Mouse (Mus musculus) midbrain, embryonic 14.5 days (tissue): ENCODE measurements around the gene Cgas. TPM values are rescaled to one million over a fixed set of nuclear protein-coding genes. Genes with fewer than 3 reads are reported as not detected.

Experiments
- ATAC-seq: fragments of 200-750 bp; cut with Nextera tagmentation; 2 replicates; pipeline ENCODE4 v1.8.0; 2017; ENCODE audit warnings: moderate number of reproducible peaks, moderate library complexity; ENCODE audit not compliant: low FRiP score, low TSS enrichment
- DNase-seq: peaks from one replicate; pipeline ENCODE4 v3.0.0-alpha.2; 2015
- H3K27ac ChIP-seq: fragments of 300-500 bp; sonication (generic); replicated peaks from 2 replicates; pipeline ENCODE4 v1.5.1; 2014; ENCODE audit warnings: mild to moderate bottlenecking, low read depth, low read length, moderate library complexity
- H3K27me3 ChIP-seq: fragments of 300-500 bp; sonication (generic); 2 replicates; pipeline ENCODE4 v1.6.1; 2014; ENCODE audit warnings: low read length, control low read depth, mixed read lengths; ENCODE audit not compliant: control insufficient read depth, insufficient read depth
- H3K36me3 ChIP-seq: fragments of 300-500 bp; sonication (generic); 2 replicates; pipeline ENCODE4 v1.6.1; 2014; ENCODE audit warnings: low read length, control low read depth; ENCODE audit not compliant: control insufficient read depth, insufficient read depth
- H3K4me1 ChIP-seq: fragments of 300-500 bp; sonication (generic); 2 replicates; pipeline ENCODE4 v1.6.1; 2014; ENCODE audit warnings: mild to moderate bottlenecking, antibody characterized with exemption, low read length, control low read depth; ENCODE audit not compliant: control insufficient read depth, insufficient read depth
- H3K4me2 ChIP-seq: fragments of 300-500 bp; sonication (generic); 2 replicates; pipeline ENCODE4 v1.6.1; 2014; ENCODE audit warnings: mild to moderate bottlenecking, low read length, moderate library complexity
- H3K4me3 ChIP-seq: fragments of 300-500 bp; sonication (generic); replicated peaks from 2 replicates; pipeline ENCODE4 v1.5.1; 2014; ENCODE audit warnings: low read depth, low read length
- H3K9ac ChIP-seq: fragments of 300-500 bp; sonication (generic); replicated peaks from 2 replicates; pipeline ENCODE4 v1.6.1; 2014; ENCODE audit warnings: mild to moderate bottlenecking, low read length, moderate library complexity
- H3K9me3 ChIP-seq: fragments of 300-500 bp; sonication (generic); 2 replicates; pipeline ENCODE4 v1.6.1; 2016; ENCODE audit warnings: low read length, control low read depth, mixed read lengths; ENCODE audit not compliant: control insufficient read depth
- WGBS: fragments of 180-500 bp; shearing (Covaris S2); extraction: QIAGEN DNeasy Blood & Tissue Kit; methylation state at CpG from one replicate; pipeline ENCODE4 v1.1.7; 2014; 5-methylcytosine and 5-hydroxymethylcytosine counted together
- microRNA-seq: library from miRNA; unstranded; fragments of <30 nt; microRNA quantifications from one replicate; pipeline ENCODE4, GENCODE M21; 2016
- polyA plus RNA-seq: library from polyadenylated mRNA; unstranded; fragments of >200 nt; fragmentation: Nextera tagmentation; extraction: Ambion mirVana; gene quantifications from 2 replicates; pipeline ENCODE4 v1.2.1, GENCODE M21; 2014

Gene Cgas
- polyA plus RNA-seq, 1 experiment from 2014 or later: 0.58 TPM

DNA sequence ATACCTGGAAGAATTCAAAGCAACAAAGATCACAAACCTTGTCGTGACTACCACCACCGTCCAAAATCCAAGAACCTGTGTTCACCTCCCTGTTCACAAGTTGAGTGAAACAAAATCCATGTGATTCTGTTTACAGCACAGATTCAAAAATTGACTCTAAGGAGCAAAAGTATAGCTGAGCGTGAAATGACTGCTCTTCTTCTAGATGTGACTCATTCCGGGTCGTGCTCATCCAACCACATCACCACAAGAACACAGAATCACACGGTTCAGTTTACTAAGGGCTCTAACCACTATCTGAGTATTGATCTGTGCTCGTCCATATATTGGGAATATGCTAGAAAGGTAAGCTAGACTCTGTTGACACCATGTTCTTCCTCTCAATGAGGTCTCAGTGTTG lies 56.1 kb downstream of the Cgas start:
- Histone ChIP-seq H3K9me3 (no peaks in the 10 kb centered on the region), H3K36me3 (no peaks in the 10 kb centered on the region), H3K27ac (no peak overlapping the region), H3K9ac (no peak overlapping the region), H3K27me3 (no peaks in the 10 kb centered on the region), H3K4me1 (no peaks in the 10 kb centered on the region), H3K4me2 (no peak overlapping the region), H3K4me3 (no peak overlapping the region)
- ATAC-seq (no peak), DNase-seq (no peak)
- WGBS: 92% methylated on average over 7 of the region's 7 CpGs

DNA sequence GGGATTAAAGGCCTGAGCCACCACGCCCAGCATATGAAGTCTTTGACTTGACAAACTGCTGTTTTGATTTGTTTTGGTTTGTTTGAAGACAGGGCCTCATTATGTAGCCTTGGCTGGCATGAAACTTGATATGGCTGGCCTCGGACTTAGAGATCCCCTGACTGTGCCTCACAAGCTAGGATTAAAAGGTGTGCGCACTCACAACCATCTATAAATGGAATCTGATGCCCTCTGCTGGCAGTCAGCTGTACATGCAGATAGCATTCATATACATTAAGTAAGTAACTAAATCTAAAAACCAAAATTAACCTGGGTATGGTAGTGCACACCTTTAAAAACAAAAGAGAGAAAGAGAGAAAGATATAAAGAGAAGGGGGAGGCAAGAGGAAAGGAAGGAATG lies 57.1 kb downstream of the Cgas start:
- no peak for ATAC-seq
- Histone ChIP-seq H3K27me3 (no peaks in the 10 kb centered on the region), H3K9me3 (no peaks in the 10 kb centered on the region), H3K9ac (no peak overlapping the region), H3K4me1 (no peaks in the 10 kb centered on the region), H3K4me3 (no peak overlapping the region), H3K4me2 (no peak overlapping the region), H3K27ac (no peak overlapping the region), H3K36me3 (no peaks in the 10 kb centered on the region)
- peak; percentile 27 for DNase-seq
- WGBS: 57% methylated on average over 3 of the region's 3 CpGs

Small RNAs within 50 kb of the gene (microRNA-seq; reads per million reads assigned to microRNA genes)
- gene Gm26377: not detected

Other genes starting within 250 kb of the Cgas start
- not detected in 2 replicates for gene Gsta1, start 212.6 kb downstream of the Cgas start, polyA plus RNA-seq
- not detected in 2 replicates for gene Gm3776, start 186.1 kb downstream of the Cgas start, polyA plus RNA-seq
- not detected in 2 replicates for gene Gm10639, start 153.3 kb downstream of the Cgas start, polyA plus RNA-seq
- gene Omt2a, start 128.4 kb downstream of the Cgas start, polyA plus RNA-seq: not detected in 2 replicates
- gene Omt2b, start 115.6 kb downstream of the Cgas start, polyA plus RNA-seq: not detected in 2 replicates
- not detected in 2 replicates for gene Gsta2, start 87.4 kb downstream of the Cgas start, polyA plus RNA-seq
- gene Dppa5a, start 75.1 kb downstream of the Cgas start, polyA plus RNA-seq: 5.1 and 5.9 TPM in 2 replicates
- gene Ooep, start 64.5 kb downstream of the Cgas start, polyA plus RNA-seq: 6.6 and 6.8 TPM in 2 replicates
- 0.35 and 0.53 TPM in 2 replicates for gene Ddx43, start 47.5 kb downstream of the Cgas start, polyA plus RNA-seq
- gene Mto1, start 5.0 kb upstream of the Cgas start, polyA plus RNA-seq: 22.3 and 27.4 TPM in 2 replicates
- 0.92 and 1.4 TPM in 2 replicates for gene Gm17324, start 5.5 kb upstream of the Cgas start, polyA plus RNA-seq
- gene Eef1a1, start 45.9 kb upstream of the Cgas start, polyA plus RNA-seq: 3,788 and 4,401 TPM in 2 replicates
- gene Slc17a5, start 144.8 kb upstream of the Cgas start, polyA plus RNA-seq: 13.7 and 16.9 TPM in 2 replicates
- 0.97 and 1.8 TPM in 2 replicates for gene Cd109, start 172.3 kb upstream of the Cgas start, polyA plus RNA-seq